31 mouse cellular contexts compared by ENCODE assay signal in the genomic region with DNA sequence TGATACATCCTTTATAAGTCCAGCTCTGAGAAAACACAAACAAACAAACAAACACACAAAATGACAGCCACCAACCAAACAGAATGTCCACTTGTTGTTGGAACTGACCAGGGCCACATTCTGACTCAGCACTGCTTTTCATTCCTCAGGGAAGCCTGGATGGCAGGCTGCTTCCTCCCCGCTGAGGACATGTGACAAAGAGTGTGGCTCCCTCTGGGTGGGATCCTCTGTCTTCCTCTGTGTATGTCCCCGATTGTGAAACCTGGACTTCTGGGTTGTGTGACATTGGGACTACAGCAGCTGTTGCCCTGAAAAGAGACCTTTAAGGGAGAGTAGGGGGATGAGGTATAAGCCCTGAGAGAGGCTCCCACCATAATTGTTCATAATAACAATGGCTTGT.
DNase-seq lines count a peak whose midpoint lies in the region; ATAC-seq lines count a peak whose summit lies in the region.
"Had no signal": no experiment of that assay in that cellular context is flagged by ENCODE, and none has a peak within 500 bp of the region (broad histone marks: within the 10 kb centered on the region; RNA-seq: fewer than 3 reads in every experiment).

No protein-coding gene starts in this region.

- H3K9ac ChIP-seq in hindbrain, embryonic 11.5 days (ENCODE audit: low read depth, low read length): no peak overlapping the region
- H3K9ac ChIP-seq in hindbrain, embryonic 16.5 days (ENCODE audit: low read depth, low read length): no peak overlapping the region
- H3K9ac ChIP-seq in midbrain, embryonic 11.5 days (ENCODE audit: low read length): no peak overlapping the region
- H3K9ac ChIP-seq in midbrain, embryonic 13.5 days (replicated peaks): no peak overlapping the region
- H3K9ac ChIP-seq: embryonic facial prominence, embryonic 15.5 days; heart, embryonic 13.5 days; hindbrain, embryonic 15.5 days; intestine, embryonic 15.5 days; lung, embryonic 14.5 days had no signal

- DNase-seq in hindbrain, embryonic 11.5 days (ENCODE audit: low spot score): no peak
- no peak for DNase-seq in midbrain, embryonic 11.5 days (ENCODE audit: low spot score, missing footprints)
- no peak for DNase-seq in frontal cortex, postnatal 14 days (ENCODE audit: low spot score in 2 of 2)
- DNase-seq: adrenal gland, adult 2 months; adrenal gland, postnatal 36 days; cerebellum, adult 11 months; cerebellum, postnatal 10 days; gastrocnemius, adult 2 months; gastrocnemius, postnatal 36 days; heart, postnatal 10 days; kidney, adult 2 months; kidney, postnatal 36 days; layer of hippocampus, postnatal 36 days; left cerebral cortex, postnatal 4 days; lung, embryonic 14.5 days; lung, postnatal 14 days; right cerebral cortex, adult 18-20 months; spleen, adult 18-20 months; thymus, postnatal 14 days had no signal

- no peaks in the 10 kb centered on the region for H3K9me3 ChIP-seq in hindbrain, embryonic 11.5 days (ENCODE audit: control insufficient read depth, low read length)
- H3K9me3 ChIP-seq in hindbrain, embryonic 16.5 days (ENCODE audit: control insufficient read depth, low read length): no peaks in the 10 kb centered on the region
- H3K9me3 ChIP-seq in midbrain, embryonic 11.5 days (ENCODE audit: control insufficient read depth, low read length): no peaks in the 10 kb centered on the region
- H3K9me3 ChIP-seq in midbrain, embryonic 13.5 days: no peaks in the 10 kb centered on the region
- H3K9me3 ChIP-seq: embryonic facial prominence, embryonic 15.5 days; heart, embryonic 13.5 days; hindbrain, embryonic 15.5 days; intestine, embryonic 15.5 days; midbrain, embryonic 10.5 days had no signal

- 0 out of 2 replicates have a peak, but pooled peaks have one; percentile 33 for ATAC-seq in hindbrain, embryonic 11.5 days (ENCODE audit: low FRiP score)
- ATAC-seq in hindbrain, embryonic 16.5 days: no peak
- 0 out of 2 replicates have a peak, but pooled peaks have one; percentile 47 for ATAC-seq in midbrain, embryonic 11.5 days (ENCODE audit: low FRiP score)
- no peak for ATAC-seq in midbrain, embryonic 13.5 days
- peak; percentile 80 for ATAC-seq in granulocyte monocyte progenitor cell, adult 5-6 weeks (replicated peaks; ENCODE audit: poor library complexity, severe bottlenecking)
- no peak for ATAC-seq in inflammation-experienced regulatory T-cells, adult 6 months
- ATAC-seq: activated CD4-positive, CD25-positive, alpha-beta regulatory T cell, adult 4 months; CD4-positive, CD25-positive, alpha-beta regulatory T cell, adult 4 months; intestine, embryonic 15.5 days had no signal

- H3K4me2 ChIP-seq in hindbrain, embryonic 11.5 days (replicated peaks; ENCODE audit: low read depth, low read length): no peak overlapping the region
- no peak overlapping the region for H3K4me2 ChIP-seq in hindbrain, embryonic 16.5 days (ENCODE audit: low read length)
- no peak overlapping the region for H3K4me2 ChIP-seq in midbrain, embryonic 11.5 days
- H3K4me2 ChIP-seq in midbrain, embryonic 13.5 days (replicated peaks): no peak overlapping the region
- H3K4me2 ChIP-seq: embryonic facial prominence, embryonic 15.5 days; heart, embryonic 13.5 days; hindbrain, embryonic 15.5 days; intestine, embryonic 15.5 days; lung, embryonic 14.5 days had no signal

- no peaks in the 10 kb centered on the region for H3K36me3 ChIP-seq in hindbrain, embryonic 11.5 days (ENCODE audit: control insufficient read depth, insufficient read depth, low read length)
- no peaks in the 10 kb centered on the region for H3K36me3 ChIP-seq in hindbrain, embryonic 16.5 days (ENCODE audit: control insufficient read depth, insufficient read depth, low read length)
- H3K36me3 ChIP-seq in midbrain, embryonic 11.5 days (ENCODE audit: control insufficient read depth, insufficient read depth, low read length): no peaks in the 10 kb centered on the region
- no peaks in the 10 kb centered on the region for H3K36me3 ChIP-seq in midbrain, embryonic 13.5 days
- H3K36me3 ChIP-seq: embryonic facial prominence, embryonic 15.5 days; heart, embryonic 13.5 days; hindbrain, embryonic 15.5 days; intestine, embryonic 15.5 days; midbrain, embryonic 10.5 days had no signal

- no peak overlapping the region for H3K27ac ChIP-seq in hindbrain, embryonic 11.5 days (ENCODE audit: low read depth, low read length)
- H3K27ac ChIP-seq in hindbrain, embryonic 16.5 days (ENCODE audit: low read depth, low read length): no peak overlapping the region
- H3K27ac ChIP-seq in midbrain, embryonic 11.5 days (ENCODE audit: low read depth, low read length): no peak overlapping the region
- H3K27ac ChIP-seq in midbrain, embryonic 13.5 days: no peak overlapping the region
- H3K27ac ChIP-seq: embryonic facial prominence, embryonic 15.5 days; gastrocnemius, adult 2 months; heart, embryonic 13.5 days; hindbrain, embryonic 15.5 days; intestine, embryonic 15.5 days; midbrain, embryonic 10.5 days had no signal

- no peak overlapping the region for H3K4me3 ChIP-seq in hindbrain, embryonic 11.5 days (ENCODE audit: low read depth, low read length)
- H3K4me3 ChIP-seq in hindbrain, embryonic 16.5 days (ENCODE audit: low read length): no peak overlapping the region
- no peak overlapping the region for H3K4me3 ChIP-seq in midbrain, embryonic 11.5 days (ENCODE audit: low read depth, low read length)
- no peak overlapping the region for H3K4me3 ChIP-seq in midbrain, embryonic 13.5 days (replicated peaks)
- H3K4me3 ChIP-seq: embryonic facial prominence, embryonic 15.5 days; gastrocnemius, adult 2 months; heart, embryonic 13.5 days; hindbrain, embryonic 15.5 days; intestine, embryonic 15.5 days; midbrain, embryonic 10.5 days; myocyte had no signal

- no peaks in the 10 kb centered on the region for H3K27me3 ChIP-seq in hindbrain, embryonic 11.5 days (ENCODE audit: control insufficient read depth, insufficient read depth, low read length)
- H3K27me3 ChIP-seq in hindbrain, embryonic 16.5 days (replicated peaks; ENCODE audit: control insufficient read depth, insufficient read depth, low read length): no peaks in the 10 kb centered on the region
- no peaks in the 10 kb centered on the region for H3K27me3 ChIP-seq in midbrain, embryonic 11.5 days (ENCODE audit: control insufficient read depth, insufficient read depth, low read length)
- H3K27me3 ChIP-seq in midbrain, embryonic 13.5 days: no peaks in the 10 kb centered on the region
- H3K27me3 ChIP-seq: embryonic facial prominence, embryonic 15.5 days; heart, embryonic 13.5 days; hindbrain, embryonic 15.5 days; intestine, embryonic 15.5 days had no signal

- WGBS in hindbrain, embryonic 11.5 days: 12% methylated on average over 2 of the region's 2 CpGs
- WGBS in hindbrain, embryonic 16.5 days: 14% methylated on average over 2 of the region's 2 CpGs
- 32% methylated on average over 2 of the region's 2 CpGs for WGBS in midbrain, embryonic 11.5 days
- 34% methylated on average over 2 of the region's 2 CpGs for WGBS in midbrain, embryonic 13.5 days

- no peaks in the 10 kb centered on the region for H3K4me1 ChIP-seq in hindbrain, embryonic 11.5 days (replicated peaks; ENCODE audit: control insufficient read depth, insufficient read depth, low read length)
- peaks cover 11% of the 10 kb centered on the region for H3K4me1 ChIP-seq in hindbrain, embryonic 16.5 days (ENCODE audit: control insufficient read depth, insufficient read depth, low read depth, low read length)
- H3K4me1 ChIP-seq in midbrain, embryonic 11.5 days (ENCODE audit: control insufficient read depth, insufficient read depth, low read length): peaks cover 2% of the 10 kb centered on the region; the same call in 1 of the 2 replicates
- peaks cover 28% of the 10 kb centered on the region for H3K4me1 ChIP-seq in midbrain, embryonic 13.5 days (replicated peaks)
- H3K4me1 ChIP-seq: intestine, embryonic 15.5 days had no signal

Comparison
In these comparisons a context has a peak if more than half of its experiments do, and no peak if none do; other contexts are left out.
1. ATAC-seq: peak in hindbrain, embryonic 11.5 days (single experiment), midbrain, embryonic 11.5 days (single experiment) and granulocyte monocyte progenitor cell, adult 5-6 weeks (single experiment); none in hindbrain, embryonic 16.5 days (single experiment), midbrain, embryonic 13.5 days (single experiment) and inflammation-experienced regulatory T-cells, adult 6 months (single experiment).